Mouse (Mus musculus) forebrain, embryonic 11.5 days (tissue): ENCODE results near the gene Sprr1a. TPM values are rescaled to one million over a fixed set of nuclear protein-coding genes. Genes with fewer than 3 reads are reported as not detected.
"Not testable (repeated sequence)": the region's sequence is repeated elsewhere in the genome, so short reads cannot be mapped to it uniquely, and the experiment has no call there.

Experiments used
- ATAC-seq: fragments of 200-750 bp; cut with Nextera tagmentation; replicated peaks from 2 replicates; pipeline ENCODE4 v1.8.0; 2017; ENCODE audit warnings: moderate TSS enrichment; ENCODE audit not compliant: low FRiP score
- DNase-seq: peaks from one replicate; pipeline ENCODE4 v3.0.0-alpha.2; 2017; ENCODE audit warnings: low spot score
- H3K27ac ChIP-seq: fragments of 300-500 bp; sonication (generic); 2 replicates; pipeline ENCODE4 v1.5.1; 2014; ENCODE audit warnings: low read depth, low read length
- H3K27me3 ChIP-seq: fragments of 300-500 bp; sonication (generic); 2 replicates; pipeline ENCODE4 v1.6.1; 2014; ENCODE audit warnings: mild to moderate bottlenecking, low read length, mixed read lengths; ENCODE audit not compliant: control insufficient read depth, insufficient read depth
- H3K36me3 ChIP-seq: fragments of 300-500 bp; sonication (generic); 2 replicates; pipeline ENCODE4 v1.6.1; 2014; ENCODE audit warnings: mild to moderate bottlenecking, low read length, moderate library complexity, mixed read lengths; ENCODE audit not compliant: control insufficient read depth, insufficient read depth
- H3K4me1 ChIP-seq: fragments of 300-500 bp; sonication (generic); replicated peaks from 2 replicates; pipeline ENCODE4 v1.6.1; 2014; ENCODE audit warnings: low read length, mixed read lengths; ENCODE audit not compliant: control insufficient read depth, insufficient read depth
- H3K4me2 ChIP-seq: fragments of 300-500 bp; sonication (generic); 2 replicates; pipeline ENCODE4 v1.6.1; 2014; ENCODE audit warnings: low read depth, mild to moderate bottlenecking, low read length, moderate library complexity, mixed read lengths; ENCODE audit not compliant: severe bottlenecking
- H3K4me3 ChIP-seq: fragments of 300-500 bp; sonication (generic); 2 replicates; pipeline ENCODE4 v1.5.1; 2014; ENCODE audit warnings: low read depth, low read length
- H3K9ac ChIP-seq: fragments of 300-500 bp; sonication (generic); 2 replicates; pipeline ENCODE4 v1.6.1; 2014; ENCODE audit warnings: low read length
- H3K9me3 ChIP-seq: fragments of 300-500 bp; sonication (generic); 2 replicates; pipeline ENCODE4 v1.6.1; 2016; ENCODE audit warnings: low read length, mixed read lengths; ENCODE audit not compliant: control insufficient read depth
- WGBS: fragments of 180-500 bp; shearing (Covaris S2); extraction: QIAGEN DNeasy Blood & Tissue Kit; methylation state at CpG from one replicate; pipeline ENCODE4 v1.1.7; 2014; 5-methylcytosine and 5-hydroxymethylcytosine counted together
- polyA plus RNA-seq: library from polyadenylated mRNA; unstranded; fragments of >200 nt; fragmentation: Nextera tagmentation; extraction: Ambion mirVana; gene quantifications from 2 replicates; pipeline ENCODE4 v1.2.1, GENCODE M21; 2014

Gene Sprr1a
- not detected in 2 replicates for polyA plus RNA-seq

- Histone ChIP-seq H3K9me3 (no peaks in the 10 kb centered on the region), H3K4me1 (no peaks in the 10 kb centered on the region), H3K27ac (no peak within 1 kb of the TSS), H3K4me2 (no peak within 1 kb of the TSS), H3K9ac (no peak within 1 kb of the TSS), H3K4me3 (no peak within 1 kb of the TSS), H3K27me3 (no peaks in the 10 kb centered on the region), H3K36me3 (no peaks in the 10 kb centered on the region)
- DNase-seq (no peak), ATAC-seq (no peak)
Observed at GRCm38 (mm10) chr3:92485863-92486262, at the start of gene Sprr1a. Gene Sprr1a (minus strand): TSS chr3:92485895.

GRCm38 (mm10) chr3:92534411-92534810 lies 48.7 kb upstream of the Sprr1a start, which contains the start of gene 2310046K23Rik:
Gene 2310046K23Rik (minus strand): TSS chr3:92534511.
- ATAC-seq, result no peak
- Histone ChIP-seq H3K27me3 (no peaks in the 10 kb centered on the region), H3K4me3 (no peak within 1 kb of the TSS), H3K4me2 (no peak within 1 kb of the TSS), H3K9ac (no peak within 1 kb of the TSS), H3K4me1 (no peaks in the 10 kb centered on the region), H3K9me3 (no peaks in the 10 kb centered on the region), H3K27ac (no peak within 1 kb of the TSS), H3K36me3 (no peaks in the 10 kb centered on the region)
- no peak for DNase-seq
- 93% methylated on average over 3 of the region's 3 CpGs for WGBS

GRCm38 (mm10) chr3:92512325-92512724 lies 26.6 kb upstream of the Sprr1a start:
- DNase-seq, result no peak
- Histone ChIP-seq H3K9ac (no peak overlapping the region), H3K36me3 (no peaks in the 10 kb centered on the region), H3K27ac (no peak overlapping the region), H3K27me3 (no peaks in the 10 kb centered on the region), H3K4me2 (no peak overlapping the region), H3K4me1 (no peaks in the 10 kb centered on the region), H3K4me3 (no peak overlapping the region), H3K9me3 (no peaks in the 10 kb centered on the region)
- ATAC-seq, result no peak

GRCm38 (mm10) chr3:92510786-92511185 lies 25.1 kb upstream of the Sprr1a start:
- Histone ChIP-seq H3K27me3 (no peaks in the 10 kb centered on the region), H3K4me3 (no peak overlapping the region), H3K4me1 (no peaks in the 10 kb centered on the region), H3K36me3 (no peaks in the 10 kb centered on the region), H3K9me3 (no peaks in the 10 kb centered on the region), H3K9ac (no peak overlapping the region), H3K4me2 (no peak overlapping the region), H3K27ac (no peak overlapping the region)
- ATAC-seq, result no peak
- DNase-seq, result no peak

- DNase-seq (no peak), ATAC-seq (no peak)
- Histone ChIP-seq H3K27ac (no peak overlapping the region), H3K9me3 (no peaks in the 10 kb centered on the region), H3K9ac (no peak overlapping the region), H3K4me2 (no peak overlapping the region), H3K4me1 (no peaks in the 10 kb centered on the region), H3K36me3 (no peaks in the 10 kb centered on the region), H3K27me3 (no peaks in the 10 kb centered on the region), H3K4me3 (no peak overlapping the region)
- 84% methylated on average over 1 of the region's 1 CpGs for WGBS
Observed at GRCm38 (mm10) chr3:92508185-92508584, 22.5 kb upstream of the Sprr1a start.

- Histone ChIP-seq H3K27ac (no peak overlapping the region), H3K4me3 (no peak overlapping the region), H3K27me3 (no peaks in the 10 kb centered on the region), H3K4me1 (no peaks in the 10 kb centered on the region), H3K9me3 (no peaks in the 10 kb centered on the region), H3K9ac (no peak overlapping the region), H3K36me3 (no peaks in the 10 kb centered on the region), H3K4me2 (no peak overlapping the region)
- ATAC-seq, result no peak
- no peak for DNase-seq
Observed at GRCm38 (mm10) chr3:92503528-92503927, 17.8 kb upstream of the Sprr1a start.

GRCm38 (mm10) chr3:92500393-92500792 lies 14.7 kb upstream of the Sprr1a start, which contains the start of gene Sprr4:
Gene Sprr4 (minus strand): TSS chr3:92500493.
- Histone ChIP-seq H3K4me3 (no peak within 1 kb of the TSS), H3K9ac (no peak within 1 kb of the TSS), H3K4me2 (no peak within 1 kb of the TSS), H3K36me3 (no peaks in the 10 kb centered on the region), H3K4me1 (no peaks in the 10 kb centered on the region), H3K27me3 (no peaks in the 10 kb centered on the region), H3K9me3 (no peaks in the 10 kb centered on the region), H3K27ac (no peak within 1 kb of the TSS)
- WGBS, result 95% methylated on average over 1 of the region's 1 CpGs
- ATAC-seq (no peak), DNase-seq (no peak)

- not testable (repeated sequence) for H3K9ac ChIP-seq, H3K36me3 ChIP-seq, H3K27me3 ChIP-seq, H3K4me1 ChIP-seq, H3K4me3 ChIP-seq, H3K27ac ChIP-seq, H3K9me3 ChIP-seq, DNase-seq, H3K4me2 ChIP-seq, ATAC-seq
Observed at GRCm38 (mm10) chr3:92490262-92490661, 4.6 kb upstream of the Sprr1a start.

- ATAC-seq (no peak), DNase-seq (no peak)
- Histone ChIP-seq H3K36me3 (no peaks in the 10 kb centered on the region), H3K9me3 (no peaks in the 10 kb centered on the region), H3K27me3 (no peaks in the 10 kb centered on the region), H3K4me1 (no peaks in the 10 kb centered on the region), H3K4me3 (no peak overlapping the region), H3K27ac (no peak overlapping the region), H3K4me2 (no peak overlapping the region), H3K9ac (no peak overlapping the region)
- 50% methylated on average over 1 of the region's 1 CpGs for WGBS
Observed at GRCm38 (mm10) chr3:92486307-92486706, 612 bp upstream of the Sprr1a start.
